Mouse (Mus musculus) yolk sac, embryonic 10.5 days (tissue): ENCODE data around the gene Meox2.
"Not testable (repeated sequence)": the region's sequence is repeated elsewhere in the genome, so short reads cannot be mapped to it uniquely, and the experiment has no call there.

Source experiments
- DNase-seq: peaks from one replicate; pipeline ENCODE4 v3.0.0-alpha.2; 2017; ENCODE audit warnings: low spot score

Meox2 gene

GRCm38 (mm10) chr12:37108390-37108738 lies at the start of gene Meox2:
TSS of gene Meox2 (plus strand) at chr12:37108540.
- peak; percentile 57 for DNase-seq

- no peak for DNase-seq
Observed at GRCm38 (mm10) chr12:37072636-37073035, 35.7 kb upstream of the Meox2 start.

- no peak for DNase-seq
Observed at GRCm38 (mm10) chr12:37077308-37077707, 31.0 kb upstream of the Meox2 start.

- DNase-seq: not testable (repeated sequence)
Observed at GRCm38 (mm10) chr12:37080005-37080404, 28.3 kb upstream of the Meox2 start.

- no peak for DNase-seq
Observed at GRCm38 (mm10) chr12:37106541-37106940, 1.8 kb upstream of the Meox2 start.

GRCm38 (mm10) chr12:37107150-37107549 lies 1.2 kb upstream of the Meox2 start:
- no peak for DNase-seq

- no peak for DNase-seq
Observed at GRCm38 (mm10) chr12:37107713-37108389, 489 bp upstream of the Meox2 start.

GRCm38 (mm10) chr12:37108819-37109473 lies 606 bp downstream of the Meox2 start:
- peak; percentile 15 for DNase-seq

- DNase-seq: peak; percentile 10
Observed at GRCm38 (mm10) chr12:37109474-37110012, 1.2 kb downstream of the Meox2 start.

- no peak for DNase-seq
Observed at GRCm38 (mm10) chr12:37110977-37111376, 2.6 kb downstream of the Meox2 start.

- no peak for DNase-seq
Observed at GRCm38 (mm10) chr12:37119246-37119645, 10.9 kb downstream of the Meox2 start.

GRCm38 (mm10) chr12:37123763-37124162 lies 15.4 kb downstream of the Meox2 start:
- no peak for DNase-seq

GRCm38 (mm10) chr12:37142080-37142703 lies 33.9 kb downstream of the Meox2 start:
- no peak for DNase-seq

- DNase-seq: no peak
Observed at GRCm38 (mm10) chr12:37143879-37144278, 35.5 kb downstream of the Meox2 start.

GRCm38 (mm10) chr12:37167742-37168141 lies 59.4 kb downstream of the Meox2 start:
- no peak for DNase-seq

- no peak for DNase-seq
Observed at GRCm38 (mm10) chr12:37173324-37173723, 65.0 kb downstream of the Meox2 start.

GRCm38 (mm10) chr12:37183689-37184088 lies 75.3 kb downstream of the Meox2 start:
- no peak for DNase-seq

GRCm38 (mm10) chr12:37188940-37189488 lies 80.7 kb downstream of the Meox2 start:
- no peak for DNase-seq
